Mouse (Mus musculus) right cerebral cortex, postnatal 10 days (tissue): ENCODE measurements around the gene Crocc.

Experiments used
- DNase-seq, 2 experiments: peaks; one replicate each; pipeline ENCODE4 v3.0.0; 2021; ENCODE audit warnings: low spot score in 2 of 2

Gene Crocc

DNA sequence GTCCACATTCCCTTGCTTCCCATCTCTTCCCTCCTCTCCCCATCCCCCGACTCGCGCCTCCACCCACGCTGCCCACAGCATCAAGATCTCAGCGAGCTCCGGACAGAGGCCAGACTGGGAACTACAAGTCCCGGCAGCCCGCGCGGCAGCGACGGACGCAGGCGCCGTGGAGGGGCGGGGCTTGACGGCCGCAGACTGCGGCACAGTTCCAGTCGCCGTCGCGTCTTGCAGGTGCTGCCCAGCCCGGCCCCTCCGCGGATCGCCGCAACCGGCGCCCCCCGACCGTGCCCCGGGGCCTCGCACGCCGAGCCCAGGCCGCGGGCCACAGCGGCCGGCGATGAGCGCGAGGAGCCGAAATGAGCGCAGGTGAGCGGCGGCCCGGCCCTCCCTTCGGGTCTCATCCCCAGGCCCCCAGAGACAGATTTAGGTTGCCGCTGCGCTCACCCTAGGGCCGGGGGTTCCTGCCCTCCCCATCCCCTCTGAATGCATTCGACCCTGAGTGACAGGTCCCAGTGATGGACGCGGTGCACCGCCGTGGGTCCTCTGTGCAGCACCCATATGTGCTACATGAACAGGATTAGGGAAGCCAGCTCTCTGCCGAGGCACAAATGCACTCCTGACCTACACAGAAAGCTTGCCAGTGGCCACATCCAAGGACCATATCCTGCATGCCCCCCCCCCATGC lies 73.5 kb downstream of the Crocc start, which contains the start of gene Atp13a2:
TSS of gene Atp13a2 (plus strand) at position 163 of the 685 bp plus-strand sequence.
- peak; percentile 95 to 96 for DNase-seq

DNA sequence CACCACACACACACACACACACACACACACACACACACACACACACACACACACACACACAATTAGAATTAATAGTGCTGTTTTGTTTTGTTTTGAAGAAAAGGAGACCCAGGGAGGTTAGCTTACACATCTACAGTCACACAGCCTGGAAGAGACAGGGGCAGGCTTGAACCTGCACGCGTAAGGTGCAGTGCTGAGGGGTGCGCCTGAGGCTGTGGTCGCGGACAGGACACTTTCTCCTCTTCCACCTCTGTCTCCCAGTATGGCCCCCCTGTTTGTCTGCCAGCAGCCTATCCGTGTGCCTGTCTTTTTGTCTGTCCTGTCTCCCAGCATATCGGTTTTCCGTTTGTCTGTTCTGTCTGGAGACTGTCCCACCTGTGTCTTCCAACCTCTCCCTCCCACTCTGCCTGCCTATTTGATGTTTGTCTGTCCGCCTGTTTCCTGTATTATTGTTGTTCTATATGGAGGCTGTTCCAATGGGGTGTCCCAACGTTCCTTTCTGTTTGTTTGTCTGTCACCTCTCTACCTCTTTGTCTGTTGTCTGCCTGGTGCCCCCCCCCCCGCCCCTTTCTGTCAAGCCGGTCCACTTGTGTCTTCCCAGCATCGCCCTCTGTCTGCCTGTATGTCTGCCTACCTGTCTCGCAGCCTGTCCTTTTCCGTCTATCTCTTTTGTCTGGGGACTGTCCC lies 74.2 kb downstream of the Crocc start:
- no peak for DNase-seq

DNA sequence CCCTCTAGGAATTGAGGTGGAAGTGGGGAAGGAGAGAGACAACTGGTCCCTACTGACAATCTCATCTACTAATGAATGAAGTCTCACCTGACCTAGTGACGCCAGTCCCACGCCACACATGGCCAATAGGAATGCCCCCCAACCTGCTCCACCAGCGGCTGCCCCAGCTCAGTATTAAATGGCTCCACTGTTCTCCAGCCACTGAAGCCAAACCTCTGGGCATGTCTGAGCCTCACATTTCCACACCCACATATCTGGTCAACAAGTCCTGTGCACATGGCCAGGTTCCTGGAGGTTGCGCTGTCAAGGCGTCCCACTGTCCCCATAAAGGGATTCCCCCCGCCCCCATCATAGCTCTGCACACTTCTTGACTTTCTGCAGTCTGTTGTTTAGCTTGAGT lies 75.8 kb downstream of the Crocc start:
- DNase-seq = no peak

DNA sequence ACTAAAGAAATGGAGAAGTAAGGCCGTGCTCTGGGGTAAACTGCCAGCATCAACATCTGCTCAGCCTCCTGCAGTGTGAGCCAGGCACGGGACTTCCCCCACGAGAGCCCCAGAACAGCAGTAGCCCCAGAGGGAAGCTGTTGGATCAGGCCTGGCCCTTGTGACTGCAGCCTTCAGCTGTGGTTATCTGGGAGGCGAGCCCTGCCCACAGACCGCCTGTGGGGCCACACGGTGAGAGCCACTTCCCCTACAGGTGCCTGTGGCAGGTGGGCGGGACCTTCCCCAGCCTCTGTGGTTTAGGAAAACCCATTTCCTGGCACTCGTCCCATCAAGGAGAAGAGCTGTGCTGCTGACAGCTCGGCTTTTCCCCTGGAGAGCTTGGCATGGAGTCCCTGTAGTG lies 76.9 kb downstream of the Crocc start:
- DNase-seq = peak; percentile 68 to 76

DNA sequence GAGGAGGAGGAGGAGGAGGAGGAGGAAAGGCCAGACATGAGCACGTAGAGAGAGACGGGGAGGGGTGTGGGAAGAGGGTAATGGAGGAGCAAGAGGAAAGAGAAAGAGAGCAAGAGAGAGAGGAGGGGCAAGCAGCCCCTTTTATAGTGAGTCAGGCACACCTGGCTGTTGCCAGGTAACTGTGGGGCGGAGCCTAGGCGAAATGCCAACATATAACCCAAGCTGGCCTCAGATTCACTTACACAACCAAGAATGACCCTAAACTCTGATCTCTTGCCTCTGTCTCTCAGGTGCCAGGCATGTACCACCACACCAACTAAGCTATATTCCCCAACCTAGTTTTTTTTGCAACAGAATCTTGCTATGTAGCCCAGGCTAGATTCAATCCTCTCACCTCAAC lies 77.5 kb downstream of the Crocc start:
- DNase-seq = no peak

DNA sequence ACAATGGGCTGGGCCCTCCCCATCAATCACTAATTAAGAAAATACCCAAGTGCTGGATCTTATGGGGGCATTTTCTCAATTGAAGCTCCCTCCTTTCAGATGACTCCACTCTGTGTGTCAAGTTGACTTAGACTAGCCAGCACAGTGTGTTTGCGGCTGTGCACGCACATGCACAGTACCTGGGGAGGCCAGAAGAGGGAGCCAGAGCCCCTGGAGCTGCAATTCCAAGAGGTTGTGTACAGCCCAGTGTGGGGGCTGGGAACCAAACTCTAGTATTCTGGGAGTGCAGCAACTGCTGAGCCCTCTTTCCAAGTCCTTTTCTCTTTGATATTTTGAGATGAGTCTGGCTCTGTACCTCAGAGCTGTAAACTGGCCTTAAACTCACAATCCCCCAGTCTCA lies 78.7 kb downstream of the Crocc start:
- DNase-seq = no peak

DNA sequence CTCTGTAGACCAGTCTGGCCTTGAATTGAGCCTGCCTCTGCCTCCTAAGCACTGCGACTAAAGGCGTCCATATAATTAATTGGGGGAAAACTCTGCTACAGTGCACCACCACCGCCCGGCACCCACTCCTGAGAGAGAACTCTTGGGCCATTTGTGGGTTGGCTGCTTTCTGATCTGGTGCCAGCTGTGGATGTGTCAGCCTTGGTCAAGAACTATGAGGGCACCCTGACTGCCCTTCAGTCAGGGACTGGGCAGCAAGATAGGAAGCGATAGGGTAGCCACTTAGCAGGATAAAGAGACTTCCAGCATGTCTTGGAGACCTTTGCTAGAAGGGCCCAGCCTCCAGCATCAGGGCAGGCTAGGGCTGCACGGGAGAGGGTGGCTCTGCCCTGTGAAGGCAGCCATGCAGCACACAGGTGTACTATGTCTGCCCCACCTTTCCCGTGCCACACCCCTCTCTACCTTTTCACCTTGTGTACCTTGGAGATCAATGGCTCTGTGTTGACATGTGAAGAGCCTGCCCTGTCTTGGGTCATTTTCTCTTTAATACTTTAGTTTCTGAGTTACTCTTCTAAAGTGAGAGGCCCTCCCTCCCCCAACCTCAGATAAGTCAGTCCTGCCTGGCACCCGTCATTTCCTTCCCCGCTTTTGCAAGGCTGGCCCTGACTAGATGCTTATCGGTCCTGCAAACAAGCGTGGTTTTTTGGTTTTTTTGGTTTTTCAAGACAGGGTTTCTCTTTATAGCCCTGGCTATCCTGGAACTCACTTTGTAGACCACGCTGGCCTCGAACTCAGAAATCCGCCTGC lies 82.3 kb downstream of the Crocc start:
- DNase-seq = no peak

DNA sequence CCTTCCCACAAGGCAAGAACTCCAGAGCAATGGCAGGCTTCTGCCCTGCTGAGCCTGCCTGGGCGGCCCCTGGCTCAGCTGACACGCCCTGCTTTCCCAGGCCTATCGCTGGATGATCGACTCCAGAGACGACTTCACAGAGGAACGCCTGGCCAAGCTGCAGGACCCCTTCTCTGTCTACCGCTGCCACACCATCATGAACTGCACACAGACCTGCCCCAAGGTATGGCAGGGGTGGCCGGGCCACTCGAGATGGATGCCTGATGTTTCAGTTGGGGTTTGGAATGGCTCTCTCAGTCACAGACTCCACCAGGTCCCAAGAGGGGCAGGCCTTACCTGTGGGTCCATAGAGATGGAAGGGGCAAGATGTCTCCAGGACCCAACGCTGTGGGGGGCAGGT lies 83.1 kb downstream of the Crocc start:
- DNase-seq = no peak

DNA sequence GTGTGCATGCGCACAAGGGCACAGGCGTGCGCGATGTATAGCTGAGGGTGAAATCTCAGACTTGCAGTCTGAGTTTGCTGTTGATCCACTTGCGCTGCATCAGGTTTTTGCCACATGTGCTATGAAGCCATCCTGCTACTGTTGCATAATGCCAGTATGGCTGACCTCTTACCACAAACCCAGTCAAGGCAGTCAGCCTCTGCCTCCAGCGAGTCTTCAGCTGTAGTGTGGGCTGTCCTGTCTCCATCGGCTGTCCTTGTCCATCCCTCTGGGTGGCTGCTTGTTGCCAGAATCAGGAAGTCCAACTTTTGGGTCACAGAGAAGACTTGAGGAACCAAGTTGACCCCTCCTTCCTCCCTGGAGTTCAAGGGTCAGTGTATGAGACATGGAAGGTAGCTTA lies 85.0 kb downstream of the Crocc start:
- no peak for DNase-seq

DNA sequence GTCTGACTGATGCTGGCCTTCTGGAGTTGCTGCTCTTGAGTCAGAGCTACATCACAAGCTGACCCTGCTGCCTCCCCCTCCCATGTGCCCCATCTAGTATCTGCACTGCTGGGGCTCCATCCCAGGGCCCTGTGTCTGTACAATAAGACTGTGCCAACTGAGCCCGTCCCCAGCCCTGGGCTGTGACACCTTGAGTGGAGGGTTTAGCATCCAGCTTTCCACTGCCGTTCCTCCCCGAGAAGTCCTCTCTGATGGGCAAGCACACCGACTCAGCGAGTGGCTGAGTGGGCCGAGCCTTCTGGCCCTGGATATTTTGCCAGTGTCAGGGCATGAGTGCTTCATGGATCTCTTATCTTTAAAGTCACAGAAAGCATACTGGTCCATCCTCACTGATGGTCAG lies 85.9 kb downstream of the Crocc start:
- no peak for DNase-seq

DNA sequence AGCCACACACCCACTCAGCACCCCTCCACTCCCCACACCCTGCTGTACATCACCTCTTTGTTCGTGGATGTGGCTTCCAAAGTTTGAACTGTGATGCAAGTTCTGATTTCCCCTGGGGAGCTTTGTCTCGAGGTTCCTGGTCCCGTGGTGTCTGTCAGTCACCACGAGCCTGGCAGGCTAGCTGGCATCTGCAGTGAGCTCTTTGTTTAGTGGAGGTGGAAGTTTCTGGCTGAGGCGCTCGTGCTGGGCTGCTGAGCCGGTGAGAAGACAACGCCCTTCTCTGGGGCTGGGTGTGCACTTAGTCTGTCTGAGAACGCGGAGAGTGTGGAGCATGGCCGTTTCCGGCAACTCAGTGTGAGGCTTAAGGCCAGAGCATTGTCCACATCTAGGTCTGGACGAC lies 88.7 kb downstream of the Crocc start:
- DNase-seq = no peak

DNA sequence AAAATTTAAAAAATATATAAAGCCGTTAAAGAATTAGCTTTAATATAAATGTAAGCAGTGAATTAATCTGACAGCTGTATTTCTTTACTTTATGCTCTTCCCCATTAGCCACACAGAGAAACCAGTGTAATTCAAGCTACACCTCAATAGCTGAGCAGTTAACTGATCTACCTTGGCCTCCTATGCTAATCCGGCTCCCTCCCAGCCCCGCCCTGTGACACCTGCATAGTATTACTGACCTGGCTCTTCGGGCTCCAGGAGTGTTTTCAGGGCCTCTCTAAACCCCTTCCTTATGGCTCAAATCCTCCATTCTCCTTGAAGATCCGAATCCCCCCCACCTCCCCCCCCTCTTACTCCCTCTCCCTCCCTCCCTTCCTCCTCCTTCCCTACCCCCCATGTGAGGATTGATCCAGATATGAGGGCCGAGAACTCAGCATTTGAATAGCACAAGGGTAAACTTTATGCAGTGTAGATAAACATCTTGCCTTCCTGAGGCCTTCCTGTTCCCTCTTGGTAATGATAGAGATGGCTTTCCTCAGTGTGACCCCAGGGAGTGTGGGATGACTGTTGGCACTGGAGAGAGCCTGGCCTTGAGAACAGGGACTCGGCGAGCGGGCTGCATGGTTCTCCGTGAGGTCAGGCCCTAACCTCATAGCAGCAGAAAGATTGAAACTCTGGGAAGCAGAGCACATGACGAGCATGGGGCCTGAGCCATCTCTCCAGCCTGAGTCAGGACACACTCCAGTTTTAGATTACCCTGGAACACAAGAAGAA lies 92.8 kb downstream of the Crocc start:
- no peak for DNase-seq
